Mouse (Mus musculus) liver, postnatal 0 days (tissue): Measurements from ENCODE around the gene Plekhj1.

Source experiments
- CTCF ChIP-seq: sonication (generic); IDR thresholded peaks from 2 replicates; pipeline ENCODE4 v1.5.1; 2016; ENCODE audit warnings: antibody characterized with exemption, low read depth
- EP300 ChIP-seq: IDR thresholded peaks from 2 replicates; pipeline ENCODE4 v1.6.1; 2016; ENCODE audit warnings: antibody characterized with exemption, low read depth, mild to moderate bottlenecking

- TF ChIP-seq EP300 (no peak), CTCF (no peak)
These were observed 39.8 kb downstream of the Plekhj1 start for GRCm38 (mm10) chr10:80758651-80759050.
